Mouse (Mus musculus) neural tube, embryonic 15.5 days (tissue): ENCODE measurements at regions not wholly inside any gene's neighbourhood (a gene's known extent, or its start where the extent isn't known, plus 50 kb on each side); places are given as distances from the start of the nearest gene placed in this dataset.

Experiments
- ATAC-seq: fragments of 200-750 bp; cut with Nextera tagmentation; 2 replicates; pipeline ENCODE4 v1.8.0; 2017; ENCODE audit warnings: mild to moderate bottlenecking, moderate TSS enrichment, moderate library complexity; ENCODE audit not compliant: low FRiP score
- H3K27ac ChIP-seq: fragments of 300-500 bp; sonication (generic); replicated peaks from 2 replicates; pipeline ENCODE4 v1.5.1; 2015; ENCODE audit warnings: mild to moderate bottlenecking, inconsistent platforms
- H3K27me3 ChIP-seq: fragments of 300-500 bp; sonication (generic); replicated peaks from 2 replicates; pipeline ENCODE4 v1.6.1; 2015; ENCODE audit warnings: inconsistent platforms
- H3K36me3 ChIP-seq: fragments of 300-500 bp; sonication (generic); 2 replicates; pipeline ENCODE4 v1.6.1; 2015; ENCODE audit warnings: inconsistent platforms
- H3K4me1 ChIP-seq: fragments of 300-500 bp; sonication (generic); 2 replicates; pipeline ENCODE4 v1.6.1; 2015; ENCODE audit warnings: inconsistent platforms
- H3K4me2 ChIP-seq: fragments of 300-500 bp; sonication (generic); 2 replicates; pipeline ENCODE4 v1.6.1; 2015; ENCODE audit warnings: inconsistent platforms, mild to moderate bottlenecking, moderate library complexity
- H3K4me3 ChIP-seq: fragments of 300-500 bp; sonication (generic); replicated peaks from 2 replicates; pipeline ENCODE4 v1.5.1; 2015; ENCODE audit warnings: mild to moderate bottlenecking, inconsistent platforms
- H3K9ac ChIP-seq: fragments of 300-500 bp; sonication (generic); replicated peaks from 2 replicates; pipeline ENCODE4 v1.6.1; 2015; ENCODE audit warnings: mild to moderate bottlenecking, inconsistent platforms
- H3K9me3 ChIP-seq: fragments of 300-500 bp; sonication (generic); replicated peaks from 2 replicates; pipeline ENCODE4 v1.6.1; 2016; ENCODE audit warnings: inconsistent platforms
- WGBS: fragments of 180-500 bp; shearing (Covaris S2); methylation state at CpG from one replicate; pipeline ENCODE4 v1.1.7; 2015; ENCODE audit warnings: mixed read lengths; 5-methylcytosine and 5-hydroxymethylcytosine counted together

DNA sequence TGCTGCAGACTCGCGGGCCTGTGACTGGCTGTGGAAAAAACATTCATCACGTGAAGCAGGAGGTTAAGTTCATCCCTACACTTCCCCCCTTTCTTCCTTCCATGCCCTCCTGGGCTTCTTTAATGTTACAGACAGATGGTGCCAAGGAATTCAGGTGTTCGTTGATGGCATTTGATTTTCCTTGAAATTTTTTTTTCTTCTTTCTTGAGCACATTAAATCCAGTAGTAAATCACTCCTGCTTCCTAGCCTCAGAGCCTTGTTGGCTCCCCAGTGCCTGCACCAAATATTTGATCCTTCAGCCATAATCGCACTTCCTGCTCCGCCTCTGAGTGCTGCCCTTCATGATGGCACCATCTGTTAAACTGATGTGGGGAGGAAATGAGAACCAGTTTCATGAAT lies 184.8 kb downstream of the Cmpk2 start:
- no peak overlapping the region for H3K27ac ChIP-seq
- no peaks in the 10 kb centered on the region for H3K27me3 ChIP-seq
- H3K4me1 ChIP-seq: no peaks in the 10 kb centered on the region
- H3K4me3 ChIP-seq: no peak overlapping the region
- WGBS: 46% methylated on average over 6 of the region's 6 CpGs
- H3K36me3 ChIP-seq: no peaks in the 10 kb centered on the region
- ATAC-seq: no peak
- no peaks in the 10 kb centered on the region for H3K9me3 ChIP-seq
- H3K4me2 ChIP-seq: no peak overlapping the region
- H3K9ac ChIP-seq: no peak overlapping the region

DNA sequence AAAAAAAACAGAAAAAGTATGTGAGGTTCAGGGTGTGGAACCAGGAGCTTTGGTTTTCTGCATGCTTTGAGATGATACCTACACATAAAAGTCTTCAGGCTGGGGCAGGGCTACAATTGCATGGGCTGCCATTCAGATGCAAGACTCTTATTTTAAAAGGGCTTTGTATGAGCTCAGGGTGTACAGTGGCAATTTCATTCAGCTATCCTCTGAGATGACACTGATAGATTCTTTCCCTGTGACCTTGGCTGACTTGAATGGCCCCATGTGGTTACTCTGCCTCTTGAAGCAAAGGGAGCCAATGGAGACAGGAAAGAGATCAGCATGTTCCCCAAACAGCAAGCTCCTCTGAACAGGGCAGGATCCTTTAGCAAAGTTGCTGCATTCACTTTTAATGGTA lies 177.1 kb downstream of the Cmpk2 start:
- ATAC-seq: no peak
- no peaks in the 10 kb centered on the region for H3K27me3 ChIP-seq

DNA sequence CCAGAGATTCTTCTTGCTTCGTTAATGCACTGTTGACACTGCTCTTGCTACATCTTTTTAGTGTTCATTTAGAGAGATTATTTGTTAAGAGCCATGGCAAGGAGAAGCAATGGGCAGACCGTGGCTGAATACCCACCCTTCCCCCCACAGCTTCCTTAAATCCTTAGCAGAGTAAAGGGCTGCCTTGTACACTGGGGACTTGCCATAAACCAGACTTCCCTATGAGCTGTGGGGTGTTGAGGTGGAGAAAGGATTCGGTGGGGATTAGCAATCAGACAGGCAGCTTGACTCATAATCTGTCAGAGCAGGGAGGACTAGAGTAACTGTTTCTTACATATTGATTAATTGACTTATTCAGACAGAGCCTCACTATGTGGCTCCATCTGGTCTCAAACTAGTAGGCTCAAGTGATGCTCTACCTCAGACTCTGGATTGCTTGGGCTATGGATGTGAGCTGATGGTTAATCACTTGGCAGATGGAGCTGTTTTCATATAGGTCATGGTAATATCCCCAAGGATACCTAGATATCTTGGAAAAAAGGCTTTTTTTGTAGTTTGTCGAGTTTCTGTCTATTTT lies 166.7 kb downstream of the Cmpk2 start:
- H3K27ac ChIP-seq: peak overlapping the region; percentile 30; the same call in 1 of the 2 replicates
- no peak for ATAC-seq

More for the DNA sequence above, 177.1 kb downstream of the Cmpk2 start:
- H3K9ac ChIP-seq: no peak overlapping the region
- H3K27ac ChIP-seq: no peak overlapping the region
- no peak overlapping the region for H3K4me3 ChIP-seq
- no peaks in the 10 kb centered on the region for H3K4me1 ChIP-seq
- no peaks in the 10 kb centered on the region for H3K9me3 ChIP-seq
- no peak overlapping the region for H3K4me2 ChIP-seq
- no peaks in the 10 kb centered on the region for H3K36me3 ChIP-seq

DNA sequence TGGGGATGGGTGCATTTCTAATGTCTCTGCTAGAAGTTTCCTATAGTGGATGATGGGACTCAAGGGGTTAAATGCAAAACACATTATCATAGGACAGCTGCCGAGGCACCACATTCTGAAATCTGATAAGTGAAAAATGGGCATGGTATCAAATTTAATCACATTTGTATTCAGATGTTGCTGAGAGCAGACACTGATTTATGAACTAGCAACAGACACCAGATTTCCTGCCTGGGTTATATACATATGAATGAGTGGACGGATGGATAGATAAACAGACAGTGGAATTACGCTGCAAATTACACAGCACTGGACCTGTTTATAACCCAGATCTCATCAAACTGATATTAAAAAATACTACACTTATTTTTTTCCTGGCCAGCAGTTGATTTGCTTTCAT lies 166.2 kb downstream of the Cmpk2 start:
- H3K9ac ChIP-seq: no peak overlapping the region
- H3K4me3 ChIP-seq: no peak overlapping the region
- WGBS: 10% methylated on average over 3 of the region's 3 CpGs
- peak overlapping the region; percentile 30; the same call in 1 of the 2 replicates for H3K27ac ChIP-seq
- H3K4me2 ChIP-seq: no peak overlapping the region
- no peaks in the 10 kb centered on the region for H3K9me3 ChIP-seq
- no peak for ATAC-seq
- H3K27me3 ChIP-seq: no peaks in the 10 kb centered on the region
- peaks cover 23% of the 10 kb centered on the region for H3K4me1 ChIP-seq
- H3K36me3 ChIP-seq: no peaks in the 10 kb centered on the region

More for the DNA sequence above, 166.7 kb downstream of the Cmpk2 start:
- H3K36me3 ChIP-seq: no peaks in the 10 kb centered on the region
- no peaks in the 10 kb centered on the region for H3K9me3 ChIP-seq
- no peak overlapping the region for H3K4me3 ChIP-seq
- H3K9ac ChIP-seq: no peak overlapping the region
- H3K4me1 ChIP-seq: peaks cover 23% of the 10 kb centered on the region
- H3K4me2 ChIP-seq: no peak overlapping the region
- 28% methylated on average over 4 of the region's 4 CpGs for WGBS
- no peaks in the 10 kb centered on the region for H3K27me3 ChIP-seq

DNA sequence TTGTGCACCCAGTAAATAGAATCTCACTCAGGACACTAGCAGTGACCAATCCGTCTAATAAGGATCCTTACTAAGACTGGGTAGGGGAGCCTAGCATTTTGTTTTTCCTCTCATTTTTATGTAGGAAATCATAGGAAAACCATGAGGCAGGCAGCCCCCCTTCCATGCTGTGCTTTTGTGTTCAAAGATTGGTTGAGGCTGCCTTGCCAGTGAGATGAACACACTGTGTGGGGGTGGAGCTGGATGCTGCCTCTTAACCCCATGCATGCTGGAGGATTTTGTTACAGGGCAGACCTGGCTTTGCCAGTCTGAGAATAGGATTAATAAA lies 162.8 kb downstream of the Cmpk2 start:
- Histone ChIP-seq H3K4me1 (peaks cover 23% of the 10 kb centered on the region), H3K9me3 (no peaks in the 10 kb centered on the region), H3K27ac (peak overlapping the region; percentile 73), H3K4me3 (no peak overlapping the region), H3K27me3 (no peaks in the 10 kb centered on the region), H3K4me2 (peak overlapping the region; percentile 22; the same call in 1 of the 2 replicates), H3K36me3 (no peaks in the 10 kb centered on the region), H3K9ac (no peak overlapping the region)
- peak; percentile 84 for ATAC-seq
- WGBS: 13% methylated on average over 1 of the region's 1 CpGs

DNA sequence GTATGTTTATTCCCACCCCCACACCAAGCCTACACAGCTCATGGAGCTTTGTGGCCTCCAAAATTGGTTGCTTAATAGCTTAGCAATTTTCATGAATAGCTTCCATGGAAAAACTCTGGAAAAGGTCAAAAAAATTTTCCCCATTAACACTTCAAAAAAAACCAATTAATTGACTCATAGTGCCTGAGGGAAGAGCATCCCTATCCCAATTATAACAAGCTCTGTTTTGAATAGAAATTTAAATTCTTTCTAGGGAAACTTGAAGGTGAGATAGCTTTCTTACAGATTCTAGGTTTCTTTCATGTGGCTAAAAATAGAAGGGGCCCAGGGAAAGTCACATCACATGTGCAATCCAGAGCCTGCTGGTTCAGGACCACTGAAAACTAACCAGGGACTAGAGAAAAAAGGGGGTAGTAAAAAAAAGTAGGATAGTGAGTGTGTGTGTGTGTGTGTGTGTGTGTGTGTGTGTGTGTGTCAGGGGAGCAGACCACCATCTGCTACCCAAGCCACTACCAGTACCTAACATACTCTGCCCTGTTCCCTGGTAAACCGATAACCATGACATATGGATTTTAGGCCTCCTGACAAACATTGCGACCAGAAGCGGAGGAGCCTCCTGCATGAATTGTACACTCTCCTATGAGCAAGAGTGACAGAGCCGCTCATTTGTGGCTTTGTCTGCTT lies 162.2 kb downstream of the Cmpk2 start:
- peak overlapping the region; percentile 22; the same call in 1 of the 2 replicates for H3K4me2 ChIP-seq
- H3K36me3 ChIP-seq: no peaks in the 10 kb centered on the region
- H3K4me3 ChIP-seq: no peak overlapping the region
- H3K9ac ChIP-seq: no peak overlapping the region
- H3K9me3 ChIP-seq: no peaks in the 10 kb centered on the region
- H3K4me1 ChIP-seq: peaks cover 23% of the 10 kb centered on the region
- H3K27me3 ChIP-seq: no peaks in the 10 kb centered on the region
- 14% methylated on average over 4 of the region's 4 CpGs for WGBS
- peak; percentile 57 for ATAC-seq
- H3K27ac ChIP-seq: peak overlapping the region; percentile 73; the same call in 1 of the 2 replicates

DNA sequence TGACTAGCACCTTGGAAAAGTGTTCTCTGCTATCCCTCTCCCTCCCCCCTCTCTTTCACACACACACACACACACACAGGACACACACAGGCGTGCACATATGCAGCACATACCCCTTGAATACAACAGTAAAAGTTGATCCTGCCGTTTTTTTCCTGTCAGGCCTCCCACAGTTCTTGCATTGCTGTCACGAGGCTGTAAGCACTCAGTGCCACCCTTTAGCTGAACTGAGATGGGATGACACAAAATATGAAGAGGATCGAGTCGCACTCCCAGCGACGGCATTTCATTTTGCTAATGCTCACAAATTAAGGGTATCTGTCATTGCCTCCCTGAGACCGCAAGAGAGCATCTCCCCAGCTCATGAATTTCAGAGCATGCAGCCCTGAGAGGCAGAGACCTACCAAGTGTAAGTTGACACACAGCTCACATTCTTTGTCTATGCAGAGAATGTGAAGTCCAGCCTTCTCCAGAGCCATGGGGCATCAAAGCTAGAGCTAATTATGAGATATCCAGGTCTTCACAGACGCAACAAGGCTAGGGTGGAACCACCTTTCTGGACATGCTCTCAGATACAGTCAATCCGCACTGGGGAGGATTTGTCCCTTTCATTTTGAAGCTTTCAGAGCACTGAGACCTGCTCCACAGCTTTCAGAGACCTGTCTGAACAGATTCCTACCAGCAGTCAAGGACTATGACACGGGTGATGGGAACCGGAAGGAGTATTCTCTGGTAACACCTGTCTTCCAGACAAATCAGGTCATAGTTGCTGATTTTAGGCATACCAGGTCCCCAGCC lies 152.3 kb downstream of the Cmpk2 start:
- WGBS: 62% methylated on average over 12 of the region's 12 CpGs
- Histone ChIP-seq H3K36me3 (no peaks in the 10 kb centered on the region), H3K4me1 (peaks cover 6% of the 10 kb centered on the region; the same call in 1 of the 2 replicates), H3K4me3 (no peak overlapping the region), H3K9me3 (no peaks in the 10 kb centered on the region), H3K27ac (no peak overlapping the region), H3K27me3 (no peaks in the 10 kb centered on the region), H3K4me2 (no peak overlapping the region), H3K9ac (no peak overlapping the region)
- ATAC-seq: no peak

DNA sequence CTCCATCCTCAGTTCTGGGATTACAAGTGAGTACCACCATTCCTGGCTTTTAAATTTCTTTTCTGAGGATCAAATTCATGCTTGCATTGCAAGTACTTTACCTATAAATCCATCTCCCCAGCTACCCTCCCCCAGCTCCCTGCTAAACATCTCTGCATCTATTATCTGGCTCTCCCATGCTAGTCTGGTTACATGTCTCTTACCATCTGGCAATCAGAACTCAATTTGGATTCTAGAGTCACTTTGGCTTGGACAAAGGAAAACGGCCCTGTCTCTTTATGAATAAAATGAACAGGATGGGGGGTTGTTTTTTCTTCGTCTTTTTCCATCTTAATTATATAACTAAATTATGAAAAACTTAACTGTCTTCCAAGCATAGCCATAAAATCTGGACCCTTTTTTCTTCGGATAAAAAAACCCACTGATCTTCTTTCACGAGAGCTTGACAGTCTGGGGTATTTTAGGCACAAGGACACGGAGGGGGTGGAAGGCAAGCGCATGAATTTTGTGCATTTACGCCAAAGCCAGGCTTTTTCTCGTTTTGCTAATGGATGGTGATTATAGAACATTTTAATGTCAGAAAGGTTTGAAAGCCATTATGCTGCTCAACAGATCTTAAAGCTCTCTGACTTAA lies 151.6 kb downstream of the Cmpk2 start:
- Histone ChIP-seq H3K27ac (0 out of 2 replicates have a peak overlapping the region, but pooled peaks have one; percentile 2), H3K27me3 (no peaks in the 10 kb centered on the region), H3K4me1 (peaks cover 6% of the 10 kb centered on the region; the same call in 1 of the 2 replicates), H3K9ac (no peak overlapping the region), H3K4me3 (no peak overlapping the region), H3K36me3 (no peaks in the 10 kb centered on the region), H3K9me3 (no peaks in the 10 kb centered on the region), H3K4me2 (no peak overlapping the region)
- WGBS: 44% methylated on average over 8 of the region's 8 CpGs
- no peak for ATAC-seq

DNA sequence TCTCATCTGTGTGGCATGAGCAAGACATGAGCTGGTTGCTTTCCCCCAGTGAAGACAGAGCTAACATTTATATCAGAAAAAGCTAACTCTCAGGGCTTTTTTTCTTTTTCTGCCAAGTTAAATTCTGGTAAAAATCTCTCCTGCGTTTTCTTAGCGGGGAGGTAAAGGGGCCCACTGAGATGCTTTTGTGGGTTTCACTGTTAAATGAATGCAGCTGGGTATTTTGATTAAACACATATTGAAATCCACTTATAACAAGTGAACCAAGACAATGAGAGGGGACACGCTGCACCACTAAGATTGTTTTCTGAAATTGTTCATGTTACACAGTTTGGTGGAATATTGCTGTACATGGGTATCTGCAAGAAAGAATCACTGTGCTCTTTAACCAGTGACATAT lies 149.0 kb downstream of the Cmpk2 start:
- H3K27ac ChIP-seq: no peak overlapping the region
- H3K4me1 ChIP-seq: peaks cover 11% of the 10 kb centered on the region; the same call in 1 of the 2 replicates
- H3K27me3 ChIP-seq: no peaks in the 10 kb centered on the region
- no peak overlapping the region for H3K4me2 ChIP-seq
- no peaks in the 10 kb centered on the region for H3K36me3 ChIP-seq
- no peak overlapping the region for H3K4me3 ChIP-seq
- ATAC-seq: no peak
- no peak overlapping the region for H3K9ac ChIP-seq
- H3K9me3 ChIP-seq: no peaks in the 10 kb centered on the region
- WGBS: 73% methylated on average over 3 of the region's 3 CpGs

DNA sequence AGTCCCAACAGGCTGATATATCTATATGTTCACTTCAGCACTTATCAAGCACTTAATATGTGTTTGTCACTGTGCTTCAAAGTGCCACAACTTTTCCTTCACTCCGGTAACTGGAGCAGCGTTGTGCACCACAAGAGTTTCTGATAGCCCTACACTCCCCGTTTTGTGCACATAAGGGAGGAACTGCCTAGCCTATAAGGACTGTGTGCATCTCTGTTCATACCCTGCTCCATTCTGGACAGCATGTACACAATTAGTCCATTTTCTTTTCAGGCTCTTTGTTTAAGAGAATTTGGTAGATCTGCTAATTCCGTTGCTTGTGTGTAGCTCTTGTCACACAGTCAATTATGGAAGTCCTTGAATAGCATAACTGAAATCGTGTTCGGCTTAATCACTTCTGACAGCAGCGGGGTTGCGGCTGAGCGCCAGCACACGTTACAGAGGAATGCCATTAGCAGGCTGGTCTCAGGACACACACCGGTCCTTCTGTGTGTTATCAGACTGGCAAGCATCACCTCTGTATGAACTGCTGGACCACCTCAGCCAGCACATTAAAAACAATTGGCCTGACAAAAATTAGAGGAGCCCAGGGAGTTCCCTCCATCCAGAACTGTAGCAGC lies 144.2 kb downstream of the Cmpk2 start:
- 0 out of 2 replicates have a peak, but pooled peaks cover 4% of the 10 kb centered on the region for H3K4me1 ChIP-seq
- 50% methylated on average over 11 of the region's 11 CpGs for WGBS
- no peak overlapping the region for H3K9ac ChIP-seq
- no peaks in the 10 kb centered on the region for H3K27me3 ChIP-seq
- H3K4me2 ChIP-seq: no peak overlapping the region
- no peak overlapping the region for H3K4me3 ChIP-seq
- no peak for ATAC-seq
- H3K36me3 ChIP-seq: no peaks in the 10 kb centered on the region
- no peaks in the 10 kb centered on the region for H3K9me3 ChIP-seq
- H3K27ac ChIP-seq: no peak overlapping the region

DNA sequence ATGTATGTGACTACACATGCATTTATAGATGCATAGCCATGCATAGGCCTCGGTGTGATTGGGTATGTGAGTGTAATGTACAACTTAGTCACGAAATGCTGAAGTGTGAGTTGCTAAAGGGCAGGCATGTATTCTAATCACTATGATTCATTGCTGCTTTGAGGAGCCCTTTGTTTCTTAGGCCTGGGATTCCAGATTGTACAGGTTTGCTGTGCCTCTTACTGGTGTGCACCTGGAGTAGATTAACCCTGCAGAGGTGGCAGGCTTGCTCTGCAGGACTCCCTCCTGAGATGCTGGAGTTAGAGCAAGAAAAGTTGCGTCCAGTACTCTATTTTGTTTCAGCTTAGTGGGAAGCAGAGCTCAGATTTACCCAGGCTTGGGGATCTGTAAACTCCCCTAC lies 141.1 kb downstream of the Cmpk2 start:
- Histone ChIP-seq H3K4me3 (no peak overlapping the region), H3K27me3 (no peaks in the 10 kb centered on the region), H3K4me2 (no peak overlapping the region), H3K9me3 (no peaks in the 10 kb centered on the region), H3K9ac (no peak overlapping the region), H3K36me3 (no peaks in the 10 kb centered on the region), H3K27ac (no peak overlapping the region), H3K4me1 (0 out of 2 replicates have a peak, but pooled peaks cover 4% of the 10 kb centered on the region)
- ATAC-seq: no peak
- WGBS: 84% methylated on average over 3 of the region's 3 CpGs
